Mouse (Mus musculus) CH12.LX (cell line): ENCODE measurements around the gene Camta1. TPM values are rescaled to one million over a fixed set of nuclear protein-coding genes. Genes with fewer than 3 reads are reported as not detected.

Experiments
- DNase-seq: peaks from one replicate; pipeline ENCODE4 v3.0.0-alpha.2; 2013; ENCODE audit errors: extremely low read depth
- H3K27ac ChIP-seq: 2 replicates; pipeline ENCODE4 v1.5.1; 2012; ENCODE audit warnings: low read depth, mild to moderate bottlenecking, control low read depth, moderate library complexity; ENCODE audit not compliant: insufficient read depth
- H3K27me3 ChIP-seq: replicated peaks from 2 replicates; pipeline ENCODE3; 2012; ENCODE audit warnings: inconsistent platforms
- H3K36me3 ChIP-seq, 2 experiments: replicated peaks in 1 of 2; 2 replicates each; pipeline versions ENCODE3 to v1.6.1; 2012; ENCODE audit warnings: inconsistent platforms in 1 of 2, low read length in 1 of 2, mild to moderate bottlenecking in 1 of 2, mixed read lengths in 1 of 2, moderate library complexity in 1 of 2; ENCODE audit not compliant: control insufficient read depth in 1 of 2, insufficient read depth in 1 of 2
- H3K4me1 ChIP-seq, 2 experiments: 2 replicates each; pipeline ENCODE4 v1.6.1; 2012; ENCODE audit warnings: inconsistent platforms in 1 of 2, moderate library complexity in 1 of 2; ENCODE audit not compliant: insufficient read depth in 2 of 2, control insufficient read depth in 1 of 2
- H3K4me2 ChIP-seq: 2 replicates; pipeline ENCODE4 v1.6.1; 2012; ENCODE audit warnings: low read depth, mild to moderate bottlenecking, control low read depth; ENCODE audit not compliant: poor library complexity, insufficient read depth, severe bottlenecking
- H3K4me3 ChIP-seq, 3 experiments: fragments of 150-350 bp in 1 of 3; sonication (generic) in 1 of 3; replicated peaks in 1 of 3; 2 replicates each; pipeline versions ENCODE3 to v1.5.1; 2011 to 2012; ENCODE audit warnings: low read depth in 2 of 3, low read length in 2 of 3, mild to moderate bottlenecking in 2 of 3, moderate library complexity in 2 of 3, control low read depth in 1 of 3, improper control_type of control experiment in 1 of 3, inconsistent platforms in 1 of 3, mixed read lengths in 1 of 3; ENCODE audit not compliant: poor library complexity in 1 of 3
- H3K79me2 ChIP-seq: replicated peaks from 2 replicates; pipeline ENCODE4 v1.6.1; 2012; ENCODE audit warnings: mild to moderate bottlenecking, moderate library complexity; ENCODE audit not compliant: control insufficient read depth, poor library complexity, insufficient read depth, severe bottlenecking; ENCODE audit errors: extremely low read depth
- H3K9ac ChIP-seq: 2 replicates; pipeline ENCODE4 v1.6.1; 2012; ENCODE audit warnings: low read depth, mild to moderate bottlenecking, control low read depth, moderate library complexity; ENCODE audit not compliant: insufficient read depth
- H3K9me3 ChIP-seq: replicated peaks from 2 replicates; pipeline ENCODE3; 2012; ENCODE audit warnings: low read length, inconsistent platforms, mixed read lengths
- BHLHE40 ChIP-seq: IDR thresholded peaks from 2 replicates; pipeline ENCODE4 v1.6.1; 2011; ENCODE audit warnings: mild to moderate bottlenecking, low read depth, low read length, improper control_type of control experiment
- ELF1 ChIP-seq: IDR thresholded peaks from 2 replicates; pipeline ENCODE4 v1.6.1; 2014; ENCODE audit warnings: low read depth, mild to moderate bottlenecking, inconsistent platforms, low read length, improper control_type of control experiment
- EP300 ChIP-seq: IDR thresholded peaks from 2 replicates; pipeline ENCODE4 v1.6.1; 2011; ENCODE audit warnings: low read length, improper control_type of control experiment
- HCFC1 ChIP-seq: IDR thresholded peaks from 2 replicates; pipeline ENCODE4 v1.6.1; 2012; ENCODE audit warnings: low read depth, mild to moderate bottlenecking, inconsistent platforms, low read length, improper control_type of control experiment
- IRF4 ChIP-seq: IDR thresholded peaks from 2 replicates; pipeline ENCODE4 v1.6.1; 2014; ENCODE audit warnings: low read depth, mild to moderate bottlenecking, inconsistent platforms, low read length, improper control_type of control experiment
- JUND ChIP-seq: conservative IDR thresholded peaks from 2 replicates; pipeline ENCODE4 v1.6.1; 2011; ENCODE audit warnings: low read depth, low read length, improper control_type of control experiment
- KAT2A ChIP-seq: IDR thresholded peaks from 2 replicates; pipeline ENCODE4 v1.6.1; 2012; ENCODE audit warnings: low read length, improper control_type of control experiment, inconsistent platforms; ENCODE audit not compliant: insufficient replicate concordance
- MAZ ChIP-seq: IDR thresholded peaks from 2 replicates; pipeline ENCODE4 v1.6.1; 2012; ENCODE audit warnings: low read depth, mild to moderate bottlenecking, inconsistent platforms, low read length, improper control_type of control experiment, moderate library complexity
- MEF2A ChIP-seq: IDR thresholded peaks from 2 replicates; pipeline ENCODE4 v1.6.1; 2014; ENCODE audit warnings: low read depth, mild to moderate bottlenecking, inconsistent platforms, low read length, improper control_type of control experiment, borderline replicate concordance
- MXI1 ChIP-seq: IDR thresholded peaks from 2 replicates; pipeline ENCODE4 v1.6.1; 2011; ENCODE audit warnings: mild to moderate bottlenecking, low read depth, low read length, improper control_type of control experiment
- MYC ChIP-seq: IDR thresholded peaks from 2 replicates; pipeline ENCODE4 v1.6.1; 2011; ENCODE audit warnings: low read depth, mild to moderate bottlenecking, improper control_type of control experiment, low read length
- NRF1 ChIP-seq: IDR thresholded peaks from 2 replicates; pipeline ENCODE4 v1.6.1; 2014; ENCODE audit warnings: low read depth, mild to moderate bottlenecking, inconsistent platforms, low read length, improper control_type of control experiment, moderate library complexity
- PAX5 ChIP-seq: IDR thresholded peaks from 2 replicates; pipeline ENCODE4 v1.6.1; 2012; ENCODE audit warnings: low read length, inconsistent platforms, mixed read lengths
- POLR2AphosphoS2 ChIP-seq: IDR thresholded peaks from 2 replicates; pipeline ENCODE4 v1.6.1; 2011; ENCODE audit warnings: low read depth, low read length, improper control_type of control experiment
- RAD21 ChIP-seq: IDR thresholded peaks from 2 replicates; pipeline ENCODE4 v1.6.1; 2011; ENCODE audit warnings: low read depth, mild to moderate bottlenecking, low read length, improper control_type of control experiment, moderate library complexity
- SMC3 ChIP-seq: IDR thresholded peaks from 2 replicates; pipeline ENCODE4 v1.6.1; 2011; ENCODE audit warnings: low read depth, low read length, improper control_type of control experiment
- ZC3H11A ChIP-seq: IDR thresholded peaks from 2 replicates; pipeline ENCODE4 v1.6.1; 2012; ENCODE audit warnings: low read depth, mild to moderate bottlenecking, inconsistent platforms, low read length, improper control_type of control experiment
- ZKSCAN1 ChIP-seq: IDR thresholded peaks from 2 replicates; pipeline ENCODE4 v1.6.1; 2012; ENCODE audit warnings: low read depth, inconsistent platforms, low read length, improper control_type of control experiment, borderline replicate concordance
- ZMIZ1 ChIP-seq: IDR thresholded peaks from 2 replicates; pipeline ENCODE4 v1.6.1; 2012; ENCODE audit warnings: low read depth, mild to moderate bottlenecking, inconsistent platforms, low read length, improper control_type of control experiment
- ZNF384 ChIP-seq: IDR thresholded peaks from 2 replicates; pipeline ENCODE4 v1.6.1; 2012; ENCODE audit warnings: low read depth, low read length, improper control_type of control experiment, inconsistent platforms
- dilution Hi-C: fragments of 300-500 bp; cut with MboI; formaldehyde crosslinking; loops from 2 replicates; pipeline ENCODE4 v1.14.3; 2020; ENCODE audit warnings: low sequenced_read_pairs; ENCODE audit not compliant: extremely low pct_unique_long_range_greater_than_20kb, extremely low pct_ligation_motif_present
- in situ Hi-C: fragments of 300-500 bp; cut with MboI; formaldehyde crosslinking; loops from 3 replicates; pipeline ENCODE4 v1.14.3; 2019; ENCODE audit warnings: low sequenced_read_pairs, low pct_ligation_motif_present, low pct_unique_long_range_greater_than_20kb, mixed read lengths
- polyA plus RNA-seq: library from polyadenylated mRNA; unstranded; fragments of >175 nt; gene quantifications from 2 replicates; pipeline ENCODE4 v1.2.1, GENCODE M21; 2012; ENCODE audit warnings: low read depth; ENCODE audit not compliant: insufficient read length
- total RNA-seq, 2 experiments: library from RNA; depleted of rRNA; stranded (reverse); fragments of 300-350 nt in 1 of 2; fragments of >200 nt in 1 of 2; gene quantifications; 2 replicates each; pipeline ENCODE4 v1.2.3; 2012 to 2014

Gene Camta1
- total and polyA plus RNA-seq, 3 experiments: 9.9 to 32.5 (median 15.3) TPM

DNA sequence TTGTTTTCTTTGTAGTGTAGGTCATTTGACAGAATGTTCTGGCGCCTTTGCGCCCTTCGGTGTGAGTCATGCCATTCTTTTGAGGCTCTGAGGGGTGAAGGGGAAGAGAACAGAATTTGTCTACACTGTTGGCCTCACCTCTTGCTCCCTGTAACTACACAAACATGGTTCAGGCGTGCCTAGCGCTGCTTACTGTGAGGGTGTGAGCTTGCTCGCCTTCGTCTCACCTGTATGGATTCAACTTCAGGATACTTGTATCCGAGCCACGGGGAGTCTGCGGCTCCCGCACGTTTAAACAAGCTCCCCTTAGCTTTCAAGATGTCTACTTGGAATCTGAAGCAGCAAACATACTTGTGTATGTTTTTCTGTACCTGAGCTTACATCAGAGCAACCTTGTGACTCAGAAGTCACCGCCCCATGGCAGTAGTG lies 990.7 kb downstream of the Camta1 start:
- Histone ChIP-seq H3K36me3 (no peaks in the 10 kb centered on the region), H3K27me3 (no peaks in the 10 kb centered on the region), H3K4me3 (no peak overlapping the region), H3K4me2 (no peak overlapping the region), H3K4me1 (peaks cover 6 to 45% of the 10 kb centered on the region in 2 experiments), H3K27ac (no peak overlapping the region), H3K9ac (no peak overlapping the region), H3K79me2 (no peaks in the 10 kb centered on the region), H3K9me3 (no peaks in the 10 kb centered on the region)
- no peak for TF ChIP-seq IRF4
- no peak for TF ChIP-seq MYC
- TF ChIP-seq EP300: no peak
- no peak for TF ChIP-seq ZKSCAN1
- no peak for TF ChIP-seq RAD21
- no peak for TF ChIP-seq MEF2A
- TF ChIP-seq ELF1: no peak
- TF ChIP-seq JUND: no peak
- TF ChIP-seq ZMIZ1: no peak
- no peak for TF ChIP-seq BHLHE40
- TF ChIP-seq SMC3: no peak
- no peak for TF ChIP-seq POLR2AphosphoS2
- in situ Hi-C loops: loop anchor here (10.0 kb wide), 1 partner anchor 206 kb away; no protein-coding TSS in a partner anchor
- dilution Hi-C loops: no loop called here
- DNase-seq: no peak

DNA sequence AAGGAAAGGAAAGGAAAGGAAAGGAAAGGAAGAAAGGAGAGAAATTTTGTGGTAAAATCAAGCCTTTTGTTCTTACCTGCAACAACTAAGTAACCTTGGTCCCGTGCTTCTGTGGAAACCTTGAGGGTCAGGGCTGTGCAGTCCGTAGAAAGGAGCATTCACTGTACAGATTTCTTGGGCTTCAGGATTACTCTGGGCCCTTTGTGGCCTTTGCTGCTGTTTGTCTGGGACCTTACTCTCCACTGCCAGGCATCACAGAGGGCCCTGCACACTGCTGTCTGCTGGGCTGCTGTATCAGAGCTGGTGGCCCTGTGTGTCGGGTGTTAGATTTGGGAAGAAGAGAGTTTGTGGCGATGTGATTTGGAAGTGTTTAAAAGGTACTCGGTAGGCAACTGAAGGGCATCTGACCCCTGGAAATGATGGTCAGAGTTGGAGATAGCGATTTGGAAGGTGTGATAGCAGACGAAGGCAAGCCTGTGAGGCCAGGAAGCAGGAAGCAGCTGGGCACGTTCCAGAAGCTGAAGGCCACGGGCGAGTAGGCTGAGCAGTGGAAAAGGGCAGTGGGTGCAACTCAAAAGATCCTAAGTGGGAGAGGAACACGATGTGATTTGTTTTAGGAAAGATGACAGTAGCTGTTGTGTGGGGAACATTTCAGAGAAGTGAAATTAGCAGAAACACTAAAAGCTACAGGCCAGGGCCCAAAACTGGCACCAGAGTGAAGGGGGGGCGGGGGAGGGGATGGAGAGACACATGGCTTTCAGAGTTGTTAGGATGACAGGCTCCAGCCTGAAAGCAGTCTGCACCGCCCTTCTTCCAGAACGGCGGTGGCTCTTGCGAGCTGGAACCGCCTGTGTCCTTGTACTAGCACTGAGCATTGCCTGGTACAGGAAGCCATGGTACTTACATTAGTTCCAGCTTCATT lies 992.1 kb downstream of the Camta1 start:
- TF ChIP-seq BHLHE40: no peak
- no peak for TF ChIP-seq ZNF384
- no peak for TF ChIP-seq HCFC1
- no peak for TF ChIP-seq POLR2AphosphoS2
- TF ChIP-seq MAZ: no peak
- no peak for TF ChIP-seq NRF1
- TF ChIP-seq KAT2A: no peak
- TF ChIP-seq PAX5: no peak
- TF ChIP-seq MXI1: no peak
- TF ChIP-seq ZC3H11A: no peak
- dilution Hi-C loops: no loop called here
- Histone ChIP-seq H3K9me3 (no peaks in the 10 kb centered on the region), H3K27me3 (no peaks in the 10 kb centered on the region), H3K4me2 (no peak overlapping the region), H3K4me1 (peaks cover 6 to 40% of the 10 kb centered on the region in 2 experiments), H3K4me3 (no peak overlapping the region), H3K27ac (no peak overlapping the region), H3K9ac (no peak overlapping the region), H3K79me2 (no peaks in the 10 kb centered on the region), H3K36me3 (no peaks in the 10 kb centered on the region)
- no peak for DNase-seq
- in situ Hi-C loops: loop anchor here (10.0 kb wide), 2 partner anchors 95 to 205 kb away; no protein-coding TSS in a partner anchor
